In the genomic region with DNA sequence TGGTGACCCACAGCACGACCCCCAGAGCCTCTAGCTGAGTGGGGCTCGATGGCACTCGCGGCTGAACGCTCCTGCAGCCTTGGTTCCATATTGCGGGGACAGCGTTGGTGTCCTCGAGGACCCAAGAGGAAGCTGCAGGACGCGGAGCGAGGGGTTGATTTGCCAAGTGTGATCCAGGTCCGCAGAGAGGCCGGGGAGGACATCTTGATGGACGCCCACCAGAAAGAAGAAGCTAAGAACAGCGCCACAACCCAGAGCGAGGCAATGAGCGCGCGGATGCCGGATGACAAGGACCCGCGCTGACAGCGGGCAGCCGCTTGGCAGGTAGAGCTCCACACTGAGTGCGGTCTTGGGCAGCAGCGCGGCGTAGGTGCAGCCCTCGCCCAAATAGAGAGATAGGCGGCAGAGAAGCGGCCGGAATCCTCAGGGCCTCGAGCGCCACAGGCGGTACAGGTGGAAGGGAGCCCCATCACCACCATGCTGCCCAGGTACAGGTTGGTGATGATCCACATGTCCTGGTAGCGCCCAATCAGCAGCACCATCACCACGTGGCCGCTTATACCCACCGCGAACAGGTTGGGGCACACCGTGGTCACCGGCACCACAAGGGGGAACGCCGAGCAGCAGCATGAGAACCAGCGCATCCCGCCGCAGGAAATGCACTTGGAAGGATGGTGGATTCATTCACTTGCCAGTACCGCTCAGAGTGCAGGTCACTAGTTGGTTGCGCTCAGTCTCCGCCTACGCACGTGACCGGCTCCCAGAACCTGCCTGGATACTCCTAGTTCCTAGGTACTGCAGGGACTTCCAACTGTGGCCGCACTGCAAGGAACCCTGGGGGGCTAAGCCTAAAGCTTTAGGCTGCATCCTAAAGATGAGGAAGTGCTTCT, we compare ENCODE assay signal across 9 mouse cellular contexts. TPM values are rescaled to one million over a fixed set of nuclear protein-coding genes. Genes with fewer than 3 reads are reported as not detected.
DNase-seq lines count a peak whose midpoint lies in the region; ATAC-seq and TF ChIP-seq lines count a peak whose summit lies in the region.
"Had no signal": no experiment of that assay in that cellular context is flagged by ENCODE, and none has a peak within 500 bp of the region (broad histone marks: within the 10 kb centered on the region; RNA-seq: fewer than 3 reads in every experiment).

No protein-coding gene starts in this region.

- peaks cover 31% of the 10 kb centered on the region for H3K27me3 ChIP-seq in heart, embryonic 11.5 days (ENCODE audit: control insufficient read depth, insufficient read depth, low read length)
- peaks cover 9% of the 10 kb centered on the region for H3K27me3 ChIP-seq in heart, adult 2 months (ENCODE audit: control insufficient read depth, insufficient read depth, low read length)
- H3K27me3 ChIP-seq in embryonic facial prominence, embryonic 11.5 days (ENCODE audit: control insufficient read depth, insufficient read depth, low read length), result peaks cover 7% of the 10 kb centered on the region
- peaks cover 21% of the 10 kb centered on the region for H3K27me3 ChIP-seq in intestine, postnatal 0 days (replicated peaks; ENCODE audit: control insufficient read depth, insufficient read depth, low read length)
- peaks cover 31% of the 10 kb centered on the region for H3K27me3 ChIP-seq in stomach, embryonic 15.5 days (replicated peaks)

- H3K9ac ChIP-seq in heart, embryonic 11.5 days (ENCODE audit: low read depth, low read length), result 0 out of 2 replicates have a peak overlapping the region, but pooled peaks have one; percentile 7
- H3K9ac ChIP-seq in heart, adult 2 months (ENCODE audit: low read depth, low read length), result no peak overlapping the region
- peak overlapping the region; percentile 43; the same call in 1 of the 2 replicates for H3K9ac ChIP-seq in embryonic facial prominence, embryonic 11.5 days (replicated peaks; ENCODE audit: low read length)
- no peak overlapping the region for H3K9ac ChIP-seq in intestine, postnatal 0 days (ENCODE audit: low read depth, low read length)
- 0 out of 2 replicates have a peak overlapping the region, but pooled peaks have one; percentile 19 for H3K9ac ChIP-seq in stomach, embryonic 15.5 days

- peak overlapping the region; percentile 43 for H3K4me3 ChIP-seq in heart, embryonic 11.5 days (ENCODE audit: low read depth, low read length)
- no peak overlapping the region for H3K4me3 ChIP-seq in heart, adult 2 months
- peak overlapping the region; percentile 40 for H3K4me3 ChIP-seq in embryonic facial prominence, embryonic 11.5 days (ENCODE audit: low read depth, low read length)
- H3K4me3 ChIP-seq in intestine, postnatal 0 days (ENCODE audit: low read depth, low read length), result peak overlapping the region; percentile 42
- peak overlapping the region; percentile 38 for H3K4me3 ChIP-seq in stomach, embryonic 15.5 days (replicated peaks)

- DNase-seq in heart, adult 2 months, result no peak
- peak; percentile 52 for DNase-seq in ES-CJ7 (ENCODE audit: low read depth, low spot score)
- peak; percentile 62 for DNase-seq in embryonic facial prominence, embryonic 11.5 days (ENCODE audit: low spot score)
- DNase-seq in layer of hippocampus, adult 9-10 months (ENCODE audit: low spot score), result no peak

- ATAC-seq in heart, embryonic 11.5 days (replicated peaks; ENCODE audit: insufficient number of reproducible peaks, low FRiP score, low TSS enrichment), result peak; percentile 52; the same call in 1 of the 2 replicates
- peak; percentile 76 for ATAC-seq in embryonic facial prominence, embryonic 11.5 days (replicated peaks; ENCODE audit: insufficient number of reproducible peaks, low FRiP score, low TSS enrichment, low read depth)
- peak; percentile 48; the same call in 1 of the 2 replicates for ATAC-seq in intestine, postnatal 0 days
- peak; percentile 47 for ATAC-seq in megakaryocyte, adult 5-6 weeks (ENCODE audit: poor library complexity, severe bottlenecking)
- peak; percentile 61; the same call in 1 of the 2 replicates for ATAC-seq in stomach, embryonic 15.5 days (ENCODE audit: insufficient read depth, low FRiP score, low read depth)

- no peak for TF ChIP-seq CTCF in heart, adult 2 months (IDR thresholded peaks at IDR 0.05)
- 0 out of 2 replicates have a peak, but pooled peaks have one; percentile 19 for TF ChIP-seq CTCF in intestine, postnatal 0 days (IDR thresholded peaks at IDR 0.05; ENCODE audit: low read depth)

- TF ChIP-seq EP300 in heart, adult 2 months (IDR thresholded peaks at IDR 0.05; ENCODE audit: insufficient read depth, low read depth, low read length), result no peak

- H3K27ac ChIP-seq in heart, embryonic 11.5 days (ENCODE audit: low read depth, low read length), result no peak overlapping the region
- no peak overlapping the region for H3K27ac ChIP-seq in heart, adult 2 months
- H3K27ac ChIP-seq in embryonic facial prominence, embryonic 11.5 days (replicated peaks; ENCODE audit: low read depth, low read length), result no peak overlapping the region
- no peak overlapping the region for H3K27ac ChIP-seq in intestine, postnatal 0 days (ENCODE audit: low read depth, low read length)
- no peak overlapping the region for H3K27ac ChIP-seq in stomach, embryonic 15.5 days

- H3K4me1 ChIP-seq in heart, embryonic 11.5 days (ENCODE audit: control insufficient read depth, insufficient read depth, low read length), result no peaks in the 10 kb centered on the region
- H3K4me1 ChIP-seq in heart, adult 2 months (ENCODE audit: control insufficient read depth, insufficient read depth, low read length), result no peaks in the 10 kb centered on the region
- H3K4me1 ChIP-seq in embryonic facial prominence, embryonic 11.5 days (ENCODE audit: control insufficient read depth, insufficient read depth, low read length), result no peaks in the 10 kb centered on the region
- H3K4me1 ChIP-seq in intestine, postnatal 0 days (replicated peaks; ENCODE audit: control insufficient read depth, insufficient read depth, low read length), result no peaks in the 10 kb centered on the region
- peaks cover 11% of the 10 kb centered on the region for H3K4me1 ChIP-seq in stomach, embryonic 15.5 days

- no peak for TF ChIP-seq POLR2A in heart, adult 2 months (IDR thresholded peaks at IDR 0.05; ENCODE audit: insufficient read depth, low read depth, low read length)

- no peaks in the 10 kb centered on the region for H3K36me3 ChIP-seq in heart, embryonic 11.5 days (ENCODE audit: control insufficient read depth, insufficient read depth, low read length)
- H3K36me3 ChIP-seq in heart, adult 2 months (ENCODE audit: control insufficient read depth, insufficient read depth, low read length), result no peaks in the 10 kb centered on the region
- no peaks in the 10 kb centered on the region for H3K36me3 ChIP-seq in embryonic facial prominence, embryonic 11.5 days (replicated peaks; ENCODE audit: control insufficient read depth, insufficient read depth, low read depth, low read length)
- H3K36me3 ChIP-seq in intestine, postnatal 0 days (ENCODE audit: control insufficient read depth, insufficient read depth), result peaks cover 6% of the 10 kb centered on the region; the same call in 1 of the 2 replicates
- no peaks in the 10 kb centered on the region for H3K36me3 ChIP-seq in stomach, embryonic 15.5 days

- intact Hi-C loops in heart, adult 2 months (cut with DNase I), result no loop called here

- H3K9me3 ChIP-seq in heart, embryonic 11.5 days (replicated peaks; ENCODE audit: control insufficient read depth, low read length), result no peaks in the 10 kb centered on the region
- no peaks in the 10 kb centered on the region for H3K9me3 ChIP-seq in embryonic facial prominence, embryonic 11.5 days (replicated peaks; ENCODE audit: control insufficient read depth, low read length)
- H3K9me3 ChIP-seq in intestine, postnatal 0 days (ENCODE audit: control insufficient read depth), result no peaks in the 10 kb centered on the region
- H3K9me3 ChIP-seq in stomach, embryonic 15.5 days, result no peaks in the 10 kb centered on the region

- 1% methylated on average over 54 of the region's 54 CpGs for WGBS in heart, embryonic 11.5 days (ENCODE audit: insufficient replicate concordance)
- WGBS in heart, adult 2 months, result 2% methylated on average over 54 of the region's 54 CpGs
- WGBS in embryonic facial prominence, embryonic 11.5 days, result 3% methylated on average over 45 of the region's 54 CpGs
- WGBS in intestine, postnatal 0 days, result 3% methylated on average over 54 of the region's 54 CpGs
- 2% methylated on average over 54 of the region's 54 CpGs for WGBS in stomach, embryonic 15.5 days

- no peaks in the 10 kb centered on the region for H3K79me2 ChIP-seq in heart, adult 2 months (replicated peaks; ENCODE audit: control insufficient read depth, insufficient read depth, low read length)

- H3K4me2 ChIP-seq in heart, embryonic 11.5 days, result peak overlapping the region; percentile 76
- H3K4me2 ChIP-seq in embryonic facial prominence, embryonic 11.5 days (ENCODE audit: low read depth, low read length), result peak overlapping the region; percentile 93
- peak overlapping the region; percentile 68 for H3K4me2 ChIP-seq in intestine, postnatal 0 days (replicated peaks; ENCODE audit: low read depth)
- H3K4me2 ChIP-seq in stomach, embryonic 15.5 days, result peak overlapping the region; percentile 81

RNA-seq across cellular contexts. Expression of a gene that starts 40.6 kb away (rescaled TPM):
- polyA plus RNA-seq in heart, embryonic 11.5 days (2014; fragmentation: Nextera tagmentation; extraction: Ambion mirVana), result not detected in 2 replicates
- total RNA-seq in heart, adult 2 months (2021), result not detected
- not detected in 2 replicates for polyA plus RNA-seq in heart, adult 2 months (2012; rRNA removed)
- not detected in 2 replicates for polyA plus RNA-seq in embryonic facial prominence, embryonic 11.5 days (2014; fragmentation: Nextera tagmentation; extraction: Ambion mirVana)
- polyA plus RNA-seq in intestine, postnatal 0 days (2015; fragmentation: Nextera tagmentation; extraction: Ambion mirVana), result not detected in 2 replicates
- not detected in 2 replicates for total RNA-seq in megakaryocyte, adult 5-6 weeks (2015)
- not detected in 2 replicates for total RNA-seq in megakaryocyte, adult 5-6 weeks (2017)
- polyA plus RNA-seq in stomach, embryonic 15.5 days (2015; fragmentation: Nextera tagmentation; extraction: Ambion mirVana), result not detected in 2 replicates
- total RNA-seq: MEL had no signal

Comparison
In these comparisons a context has a peak if more than half of its experiments do, and no peak if none do; other contexts are left out.
1. H3K9ac ChIP-seq: peak in heart, embryonic 11.5 days (single experiment), embryonic facial prominence, embryonic 11.5 days (single experiment) and stomach, embryonic 15.5 days (single experiment); none in heart, adult 2 months (single experiment) and intestine, postnatal 0 days (single experiment).
2. DNase-seq: peak in ES-CJ7 (single experiment) and embryonic facial prominence, embryonic 11.5 days (single experiment); none in heart, adult 2 months (0 of 2) and layer of hippocampus, adult 9-10 months (single experiment).
3. Peak in every context shown above with its lines, with median percentiles within 50 percentile points of each other: ATAC-seq and H3K4me2 ChIP-seq.